Mouse (Mus musculus) forebrain, postnatal 0 days (tissue): Measurements from ENCODE around the gene Ampd1. TPM values are rescaled to one million over a fixed set of nuclear protein-coding genes. Genes with fewer than 3 reads are reported as not detected.
"Not testable (repeated sequence)": the region's sequence is repeated elsewhere in the genome, so short reads cannot be mapped to it uniquely, and the experiment has no call there.

Experiments used
- ATAC-seq: fragments of 200-750 bp; cut with Nextera tagmentation; 2 replicates; pipeline ENCODE4 v1.8.0; 2017; ENCODE audit warnings: mild to moderate bottlenecking, moderate library complexity
- DNase-seq: peaks from one replicate; pipeline ENCODE4 v3.0.0-alpha.2; 2015
- H3K27ac ChIP-seq: fragments of 300-500 bp; sonication (generic); 2 replicates; pipeline ENCODE4 v1.5.1; 2014; ENCODE audit warnings: low read depth, mild to moderate bottlenecking, antibody characterized with exemption, low read length, moderate library complexity, mixed read lengths
- H3K27me3 ChIP-seq: fragments of 300-500 bp; sonication (generic); 2 replicates; pipeline ENCODE4 v1.6.1; 2014; ENCODE audit warnings: mild to moderate bottlenecking, low read length, mixed read lengths; ENCODE audit not compliant: insufficient read depth
- H3K36me3 ChIP-seq: fragments of 300-500 bp; sonication (generic); 2 replicates; pipeline ENCODE4 v1.6.1; 2014; ENCODE audit warnings: mild to moderate bottlenecking, moderate library complexity; ENCODE audit not compliant: insufficient read depth
- H3K4me1 ChIP-seq: fragments of 300-500 bp; sonication (generic); 2 replicates; pipeline ENCODE4 v1.6.1; 2014; ENCODE audit warnings: antibody characterized with exemption; ENCODE audit not compliant: insufficient read depth
- H3K4me2 ChIP-seq: fragments of 300-500 bp; sonication (generic); 2 replicates; pipeline ENCODE4 v1.6.1; 2014; ENCODE audit warnings: low read depth, mild to moderate bottlenecking, moderate library complexity
- H3K4me3 ChIP-seq: fragments of 300-500 bp; sonication (generic); 2 replicates; pipeline ENCODE4 v1.5.1; 2014; ENCODE audit warnings: low read depth, low read length, mixed read lengths
- H3K9ac ChIP-seq: fragments of 300-500 bp; sonication (generic); 2 replicates; pipeline ENCODE4 v1.6.1; 2014; ENCODE audit warnings: mild to moderate bottlenecking
- H3K9me3 ChIP-seq: fragments of 300-500 bp; sonication (generic); 2 replicates; pipeline ENCODE4 v1.6.1; 2016; ENCODE audit warnings: low read length
- CTCF ChIP-seq: sonication (generic); IDR thresholded peaks from 2 replicates; pipeline ENCODE4 v1.5.1; 2016; ENCODE audit warnings: antibody characterized with exemption, control low read depth, low read depth
- WGBS: fragments of 180-500 bp; shearing (Covaris S2); extraction: QIAGEN DNeasy Blood & Tissue Kit; methylation state at CpG from one replicate; pipeline ENCODE4 v1.1.7; 2014; 5-methylcytosine and 5-hydroxymethylcytosine counted together
- polyA plus RNA-seq: library from polyadenylated mRNA; unstranded; fragments of >200 nt; fragmentation: Nextera tagmentation; extraction: Ambion mirVana; gene quantifications from 2 replicates; pipeline ENCODE4 v1.2.1, GENCODE M21; 2015
- total RNA-seq: library from RNA; depleted of rRNA; stranded (reverse); fragments of >200 nt; gene quantifications from 2 replicates; pipeline ENCODE4 v1.2.3, GENCODE M21; 2014

Ampd1 gene
- total and polyA plus RNA-seq, 2 experiments from 2014 or later, result not detected

GRCm38 (mm10) chr3:103127721-103128120, 53.9 kb downstream of the Ampd1 start:
- ATAC-seq (no peak), DNase-seq (no peak)
- no peaks in the 10 kb centered on the region for H3K9me3 ChIP-seq
- WGBS, result 86% methylated on average over 5 of the region's 5 CpGs
- TF ChIP-seq CTCF, result no peak
- H3K4me1 ChIP-seq, result 0 out of 2 replicates have a peak, but pooled peaks cover 8% of the 10 kb centered on the region
- H3K36me3 ChIP-seq, result no peaks in the 10 kb centered on the region
- H3K27ac ChIP-seq, result no peak overlapping the region
- no peak overlapping the region for H3K4me3 ChIP-seq
- H3K9ac ChIP-seq, result no peak overlapping the region
- H3K27me3 ChIP-seq, result no peaks in the 10 kb centered on the region
- no peak overlapping the region for H3K4me2 ChIP-seq

GRCm38 (mm10) chr3:103128251-103128650, 54.4 kb downstream of the Ampd1 start:
- Histone ChIP-seq H3K4me3 (no peak overlapping the region), H3K27ac (no peak overlapping the region), H3K9me3 (no peaks in the 10 kb centered on the region), H3K9ac (no peak overlapping the region), H3K27me3 (no peaks in the 10 kb centered on the region), H3K4me2 (no peak overlapping the region), H3K4me1 (0 out of 2 replicates have a peak, but pooled peaks cover 8% of the 10 kb centered on the region), H3K36me3 (no peaks in the 10 kb centered on the region)
- DNase-seq (no peak), ATAC-seq (no peak)
- 48% methylated on average over 4 of the region's 4 CpGs for WGBS
- no peak for TF ChIP-seq CTCF

- DNase-seq, result no peak
- Histone ChIP-seq H3K4me3 (no peak overlapping the region), H3K36me3 (no peaks in the 10 kb centered on the region), H3K27ac (no peak overlapping the region), H3K9me3 (no peaks in the 10 kb centered on the region), H3K4me2 (no peak overlapping the region), H3K4me1 (0 out of 2 replicates have a peak, but pooled peaks cover 8% of the 10 kb centered on the region), H3K27me3 (no peaks in the 10 kb centered on the region), H3K9ac (no peak overlapping the region)
- TF ChIP-seq CTCF, result no peak
- WGBS, result 88% methylated on average over 8 of the region's 8 CpGs
- no peak for ATAC-seq
Observed at GRCm38 (mm10) chr3:103129367-103130159, 55.7 kb downstream of the Ampd1 start.

- no peak overlapping the region for H3K4me3 ChIP-seq
- no peak for TF ChIP-seq CTCF
- H3K4me1 ChIP-seq, result 0 out of 2 replicates have a peak, but pooled peaks cover 8% of the 10 kb centered on the region
- H3K36me3 ChIP-seq, result no peaks in the 10 kb centered on the region
- H3K9ac ChIP-seq, result no peak overlapping the region
- H3K4me2 ChIP-seq, result no peak overlapping the region; the same call in 1 of the 2 replicates
- DNase-seq, result peak; percentile 24
- no peak overlapping the region; the same call in 1 of the 2 replicates for H3K27ac ChIP-seq
- WGBS, result 45% methylated on average over 6 of the region's 6 CpGs
- no peaks in the 10 kb centered on the region for H3K27me3 ChIP-seq
- no peaks in the 10 kb centered on the region for H3K9me3 ChIP-seq
- peak; percentile 75 for ATAC-seq
Observed at GRCm38 (mm10) chr3:103130236-103130751, 56.5 kb downstream of the Ampd1 start.

GRCm38 (mm10) chr3:103133098-103133497, 59.3 kb downstream of the Ampd1 start:
- H3K9ac ChIP-seq, result no peak overlapping the region
- H3K27me3 ChIP-seq, result no peaks in the 10 kb centered on the region

GRCm38 (mm10) chr3:103136414-103137077, 62.7 kb downstream of the Ampd1 start:
- TF ChIP-seq CTCF, result no peak
- no peaks in the 10 kb centered on the region for H3K9me3 ChIP-seq
- no peaks in the 10 kb centered on the region for H3K36me3 ChIP-seq
- H3K27me3 ChIP-seq, result no peaks in the 10 kb centered on the region
- DNase-seq (no peak), ATAC-seq (no peak)
- WGBS, result 79% methylated on average over 4 of the region's 4 CpGs
- H3K27ac ChIP-seq, result no peak overlapping the region
- no peaks in the 10 kb centered on the region for H3K4me1 ChIP-seq
- no peak overlapping the region for H3K4me3 ChIP-seq
- H3K9ac ChIP-seq, result no peak overlapping the region
- no peak overlapping the region for H3K4me2 ChIP-seq

More at GRCm38 (mm10) chr3:103133098-103133497, 59.3 kb downstream of the Ampd1 start:
- ATAC-seq (no peak), DNase-seq (no peak)
- TF ChIP-seq CTCF, result no peak
- no peak overlapping the region for H3K4me3 ChIP-seq
- no peaks in the 10 kb centered on the region for H3K9me3 ChIP-seq
- H3K4me2 ChIP-seq, result no peak overlapping the region
- no peaks in the 10 kb centered on the region for H3K36me3 ChIP-seq
- H3K27ac ChIP-seq, result no peak overlapping the region
- 0 out of 2 replicates have a peak, but pooled peaks cover 8% of the 10 kb centered on the region for H3K4me1 ChIP-seq
- WGBS, result 90% methylated on average over 10 of the region's 10 CpGs

- no peak overlapping the region for H3K4me2 ChIP-seq
- no peak for DNase-seq
- no peaks in the 10 kb centered on the region for H3K36me3 ChIP-seq
- H3K9me3 ChIP-seq, result no peaks in the 10 kb centered on the region
- H3K4me1 ChIP-seq, result no peaks in the 10 kb centered on the region
- no peak overlapping the region for H3K27ac ChIP-seq
- no peak for TF ChIP-seq CTCF
- 79% methylated on average over 8 of the region's 8 CpGs for WGBS
- no peak overlapping the region for H3K9ac ChIP-seq
- no peak for ATAC-seq
- no peaks in the 10 kb centered on the region for H3K27me3 ChIP-seq
- no peak overlapping the region for H3K4me3 ChIP-seq
Observed at GRCm38 (mm10) chr3:103139047-103139446, 65.2 kb downstream of the Ampd1 start.

GRCm38 (mm10) chr3:103140095-103140838, 66.5 kb downstream of the Ampd1 start:
- H3K9ac ChIP-seq, H3K4me2 ChIP-seq, H3K27ac ChIP-seq, H3K9me3 ChIP-seq, H3K36me3 ChIP-seq, ATAC-seq, H3K4me1 ChIP-seq, H3K27me3 ChIP-seq, DNase-seq, H3K4me3 ChIP-seq: not testable (repeated sequence)
- WGBS, result 64% methylated on average over 11 of the region's 11 CpGs
